Mouse (Mus musculus) megakaryocyte progenitor cell, adult 5-6 weeks (primary cell): ENCODE measurements around the gene Ano1. TPM values are rescaled to one million over a fixed set of nuclear protein-coding genes. Genes with fewer than 3 reads are reported as not detected.

Experiments
- ATAC-seq: replicated peaks from 2 replicates; pipeline ENCODE4 v1.8.0; 2016; ENCODE audit warnings: mild to moderate bottlenecking, moderate TSS enrichment, inconsistent platforms; ENCODE audit not compliant: poor library complexity
- total RNA-seq, 2 experiments: library from RNA; stranded (forward) in 1 of 2; stranded (reverse) in 1 of 2; fragments of 157-497, 149-512 nt in 1 of 2; fragments of 200-1000 nt in 1 of 2; gene quantifications; 2 replicates each; pipeline versions ENCODE4 v1.2.3 to v1.2.4; 2015 to 2017

Ano1 gene
- not detected in 2 replicates for total RNA-seq (2015)
- not detected in 2 replicates for total RNA-seq (2017)

DNA sequence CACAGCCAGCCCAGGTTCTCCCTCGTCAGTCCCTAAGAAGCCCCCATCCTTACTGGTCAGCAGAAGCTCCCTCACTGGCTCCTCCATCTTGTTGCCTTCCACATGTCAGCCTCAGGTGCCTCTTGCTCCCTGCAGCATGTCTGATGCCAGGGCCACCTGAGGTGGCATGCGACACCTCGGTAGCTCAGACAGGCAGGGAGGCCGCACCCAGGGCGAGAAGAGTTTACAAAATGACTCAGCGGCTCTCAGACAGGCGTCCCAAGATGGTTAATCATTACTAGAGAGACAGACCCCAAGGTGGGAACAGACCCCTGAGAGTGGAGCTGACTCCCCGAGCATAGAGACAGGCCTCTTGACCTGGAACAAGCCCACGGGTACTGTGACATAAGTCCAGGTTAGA lies at the start of gene Ano1:
TSS of gene Ano1 (minus strand) at position 142 of the 400 bp plus-strand sequence.
- no peak for ATAC-seq

DNA sequence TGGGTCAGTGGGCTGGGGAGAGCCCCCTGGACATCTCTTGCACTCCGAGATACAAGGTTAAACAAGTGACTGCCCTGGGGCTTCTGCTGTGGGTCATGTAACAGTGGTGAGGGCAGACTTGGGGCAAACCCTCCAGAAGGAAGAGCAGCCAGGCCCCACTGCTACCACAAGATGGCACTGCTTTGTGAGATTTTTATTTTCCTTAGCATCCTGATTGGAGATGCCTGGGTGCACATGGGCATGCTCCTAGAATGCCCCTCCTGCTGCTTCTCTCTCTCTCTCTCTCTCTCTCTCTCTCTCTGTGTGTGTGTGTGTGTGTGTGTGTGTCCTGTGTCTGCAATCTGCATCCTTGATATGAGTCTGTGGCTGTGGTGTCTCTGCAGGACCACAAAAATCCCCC lies 46.7 kb upstream of the Ano1 start:
- ATAC-seq, result peak; percentile 89

DNA sequence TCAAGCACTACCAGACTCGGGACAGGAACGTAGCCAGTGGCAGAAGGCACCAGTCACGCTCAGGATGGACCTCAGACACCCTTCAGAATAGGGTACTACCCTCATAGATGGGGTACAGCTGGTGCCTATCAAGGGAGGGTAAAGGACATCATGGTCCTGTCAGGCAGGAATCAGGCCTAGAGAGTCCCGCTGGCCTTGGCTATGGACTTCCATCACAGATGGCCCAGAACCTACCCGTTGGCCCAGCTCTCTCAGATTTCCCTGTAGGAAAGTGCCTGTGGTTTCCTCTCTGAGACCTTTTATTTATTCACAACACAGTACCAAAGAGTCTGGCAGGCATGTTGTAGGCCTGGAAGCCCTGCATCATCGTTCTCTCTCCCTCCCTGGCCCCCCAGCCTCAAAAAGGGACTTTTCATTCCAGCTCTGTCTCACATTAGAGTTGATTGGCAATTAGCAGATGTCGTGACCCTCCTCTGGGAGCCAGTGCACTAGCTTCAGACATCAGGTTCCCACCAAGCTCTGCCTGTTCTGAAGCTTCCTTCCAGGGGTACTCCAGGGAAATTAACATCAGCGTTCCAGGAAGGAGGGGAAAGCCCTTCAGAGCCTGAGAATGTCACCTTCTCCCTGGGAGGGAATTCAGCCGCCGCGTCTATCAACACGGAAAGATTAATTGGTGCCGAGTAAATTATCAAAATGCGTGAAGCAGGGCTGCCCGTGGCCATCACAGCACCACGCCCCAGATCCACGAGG lies 45.4 kb upstream of the Ano1 start:
- no peak for ATAC-seq

DNA sequence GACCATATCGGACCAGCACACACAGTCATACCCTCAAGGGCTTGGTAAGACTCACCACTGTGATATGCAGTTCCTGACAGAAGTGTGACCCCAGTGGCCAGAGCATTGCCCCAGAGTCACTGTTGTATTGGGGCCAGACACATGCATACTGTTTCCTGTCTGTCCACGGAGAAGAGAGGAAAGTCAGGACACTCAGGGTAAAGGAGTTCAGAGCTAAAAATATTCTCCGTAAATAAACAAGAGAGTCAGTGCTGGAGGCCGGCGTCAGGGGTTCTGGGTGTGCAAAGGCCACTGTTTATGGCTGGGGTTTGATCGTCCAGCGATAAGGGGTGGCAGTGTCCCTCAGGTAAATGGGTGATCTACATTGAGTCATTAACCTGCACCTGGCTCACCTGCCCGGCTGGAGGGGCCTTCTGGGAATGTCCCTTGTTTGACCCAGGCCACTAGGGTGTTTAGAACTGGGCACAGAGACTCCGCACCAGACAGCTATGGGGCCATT lies 44.3 kb upstream of the Ano1 start:
- ATAC-seq, result no peak

DNA sequence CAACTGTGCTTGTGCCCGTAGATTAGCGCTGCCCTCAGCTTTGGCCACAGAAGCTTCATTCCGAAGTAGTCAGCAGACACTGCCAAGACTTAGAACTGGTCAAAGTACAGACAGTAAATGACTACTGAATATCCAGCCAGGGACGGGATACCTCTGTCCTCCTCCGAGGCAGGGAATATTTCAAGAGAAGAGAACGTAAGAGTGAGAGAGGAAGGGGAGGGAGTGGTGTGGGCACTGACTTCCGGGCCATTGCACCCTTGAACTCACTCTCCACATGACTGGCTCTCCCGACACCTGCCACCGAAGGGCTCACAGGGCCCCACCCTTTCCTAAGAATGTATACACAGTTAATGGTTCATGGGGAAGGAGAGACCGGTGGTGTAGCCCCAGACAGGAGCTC lies 41.5 kb upstream of the Ano1 start:
- ATAC-seq, result no peak

DNA sequence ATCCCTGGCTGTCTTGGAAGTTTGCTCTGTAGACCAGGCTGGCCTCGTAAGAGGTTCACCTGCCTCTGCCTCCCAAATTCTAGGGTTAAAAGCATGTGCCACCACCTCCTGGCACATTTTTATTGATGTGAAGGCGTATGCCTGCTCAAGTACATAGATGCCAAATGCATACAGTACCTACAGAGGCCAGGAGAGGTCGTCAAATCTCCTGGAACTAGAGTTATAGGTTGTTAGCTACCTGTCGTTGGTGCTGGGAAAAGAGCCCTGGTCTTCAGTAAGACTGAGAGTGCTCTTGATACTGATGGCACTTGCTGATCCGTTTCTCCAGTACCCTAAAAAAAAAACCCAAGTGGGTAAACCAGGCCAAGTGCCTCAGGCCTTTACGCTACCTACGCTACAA lies 39.7 kb upstream of the Ano1 start:
- no peak for ATAC-seq

DNA sequence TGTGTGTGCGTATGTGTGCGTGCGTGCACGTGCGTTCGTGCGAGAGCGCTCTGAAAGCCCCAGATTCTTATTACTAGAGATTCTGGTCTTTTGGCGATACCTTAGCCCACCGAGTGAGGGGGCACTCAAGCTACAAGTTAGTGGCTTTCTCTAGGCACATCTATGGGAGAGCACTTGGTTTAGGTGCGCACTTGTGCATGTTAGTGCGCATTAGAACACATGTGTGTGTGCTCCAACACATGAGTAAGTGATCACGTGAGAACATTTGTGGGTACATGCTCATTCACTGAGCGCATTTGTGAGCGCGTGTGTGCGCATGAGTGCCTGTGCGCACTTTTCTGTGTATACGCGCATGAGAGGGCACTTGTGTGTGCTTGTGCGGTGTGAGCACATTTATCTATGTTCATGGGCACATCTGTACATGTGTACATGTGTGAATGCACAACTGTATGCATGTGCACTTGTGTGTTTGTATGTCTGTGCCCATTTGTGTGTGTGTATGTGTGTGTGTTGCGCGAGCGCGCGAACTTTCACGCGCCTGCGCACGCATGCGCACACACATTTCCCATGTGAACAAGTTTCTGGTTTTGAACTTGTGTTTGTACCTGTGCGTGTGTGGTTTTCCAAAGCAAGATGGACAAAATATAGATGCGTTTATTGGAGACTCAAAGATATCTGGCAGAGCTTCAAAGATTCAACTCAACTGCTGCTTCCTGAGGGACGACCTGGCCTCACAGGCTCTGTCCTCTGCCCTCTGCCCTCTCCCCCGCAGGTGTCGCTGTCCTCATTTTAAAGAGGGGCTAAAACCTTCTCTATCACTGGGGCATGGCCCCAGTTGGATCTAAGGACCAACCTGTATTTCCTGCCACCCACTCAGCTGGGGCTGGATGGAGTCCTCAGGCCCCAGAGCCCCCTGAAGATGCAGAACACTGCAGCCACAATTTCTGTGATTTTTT lies 38.1 kb upstream of the Ano1 start:
- ATAC-seq, result no peak; the same call in 1 of the 2 replicates

DNA sequence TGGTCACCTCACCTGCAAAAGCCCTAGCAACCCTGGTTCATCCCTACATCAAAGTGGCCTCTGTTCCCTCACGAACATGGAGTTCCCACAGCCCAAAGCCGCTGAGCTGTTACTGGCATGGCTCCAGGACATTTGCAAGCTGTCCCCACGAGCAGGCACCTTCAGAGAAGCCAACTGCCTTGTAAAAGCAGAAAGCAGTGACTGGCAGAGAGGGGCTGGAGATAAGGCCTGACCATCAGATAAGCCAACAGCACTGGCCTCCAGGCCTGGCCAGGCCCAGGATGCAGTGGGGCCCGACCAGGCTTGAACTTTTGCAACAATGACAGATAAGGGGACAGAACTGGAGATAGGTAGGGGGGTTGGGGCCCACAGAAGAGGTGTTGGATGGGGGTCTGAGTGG lies 36.9 kb upstream of the Ano1 start:
- peak; percentile 56 for ATAC-seq

DNA sequence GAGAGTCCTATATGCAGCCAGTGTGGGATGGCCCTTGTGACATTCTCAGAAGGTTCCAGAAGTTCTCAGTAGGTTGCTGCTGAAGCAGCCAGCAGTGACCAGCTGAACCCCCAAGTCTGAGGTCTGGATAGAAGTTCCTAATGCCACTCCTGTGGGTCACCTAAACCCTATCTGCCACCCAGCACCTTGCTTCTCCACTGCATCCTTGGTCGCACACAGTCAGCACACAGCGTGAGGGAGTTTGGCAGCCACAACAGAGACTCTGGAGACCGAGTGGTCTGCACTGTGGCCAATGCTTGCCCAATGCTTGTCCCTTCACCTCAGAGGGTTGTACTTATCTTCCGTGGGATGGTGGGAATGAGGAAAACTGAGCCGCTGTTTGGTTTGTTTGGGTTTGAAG lies 35.7 kb upstream of the Ano1 start:
- no peak for ATAC-seq

DNA sequence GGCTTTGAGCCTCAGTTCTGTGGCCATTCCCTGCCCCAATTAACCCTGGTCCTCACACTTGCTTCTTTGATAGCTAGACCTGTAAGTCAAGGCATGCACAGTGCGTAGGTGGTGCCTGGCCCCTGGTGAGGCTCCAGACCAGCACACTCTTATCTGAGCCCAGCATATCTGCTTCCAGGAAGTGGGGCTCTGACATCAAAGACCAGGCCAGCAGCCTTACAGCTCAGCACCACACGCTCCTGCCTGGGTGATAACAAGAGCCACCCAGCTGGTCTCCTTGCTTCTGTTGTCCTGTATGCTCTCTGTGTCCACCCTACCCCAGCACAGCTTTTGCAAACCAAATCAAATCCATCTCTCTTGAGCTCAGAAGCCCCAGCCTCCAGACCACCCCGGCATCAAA lies 34.8 kb upstream of the Ano1 start:
- peak; percentile 72 for ATAC-seq

DNA sequence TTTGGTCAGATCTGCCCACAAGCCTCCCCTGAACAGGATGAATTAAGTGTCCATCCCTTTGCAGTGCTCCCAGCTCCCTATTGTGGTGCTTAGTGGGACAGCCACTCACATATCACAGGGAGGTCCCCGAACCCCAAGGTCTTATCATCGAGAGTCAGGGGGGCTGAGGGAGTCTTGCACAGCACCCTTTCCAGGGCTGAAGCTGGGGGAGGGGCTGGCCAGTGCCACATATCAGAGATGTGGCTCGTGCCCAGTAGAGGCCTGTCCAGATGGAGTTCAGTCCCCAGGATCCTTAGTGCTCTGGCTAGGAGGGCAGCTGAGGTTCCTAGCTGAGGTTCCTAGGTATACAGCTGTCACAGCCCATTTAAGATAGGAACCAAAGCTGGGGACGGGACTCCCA lies 32.4 kb upstream of the Ano1 start:
- ATAC-seq, result no peak

DNA sequence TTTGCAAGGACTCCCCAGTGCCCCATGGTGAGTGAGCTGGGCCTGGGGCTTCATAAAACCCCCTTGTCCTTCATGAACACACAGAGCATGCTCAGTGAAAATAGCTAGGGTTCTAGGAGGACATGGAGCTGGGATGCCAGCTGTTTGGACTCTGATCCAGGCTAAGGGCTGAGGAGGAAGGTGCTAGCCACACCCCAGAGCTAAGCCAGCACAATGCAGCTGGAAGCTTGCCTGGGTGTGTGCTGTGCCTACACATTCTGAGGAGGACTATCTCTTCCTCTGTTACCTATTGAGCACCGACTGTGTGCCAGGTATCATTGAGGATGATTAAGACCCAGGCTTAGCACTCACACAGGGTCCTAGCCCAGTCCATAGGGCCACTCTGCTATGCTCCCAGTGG lies 30.6 kb upstream of the Ano1 start:
- no peak for ATAC-seq

DNA sequence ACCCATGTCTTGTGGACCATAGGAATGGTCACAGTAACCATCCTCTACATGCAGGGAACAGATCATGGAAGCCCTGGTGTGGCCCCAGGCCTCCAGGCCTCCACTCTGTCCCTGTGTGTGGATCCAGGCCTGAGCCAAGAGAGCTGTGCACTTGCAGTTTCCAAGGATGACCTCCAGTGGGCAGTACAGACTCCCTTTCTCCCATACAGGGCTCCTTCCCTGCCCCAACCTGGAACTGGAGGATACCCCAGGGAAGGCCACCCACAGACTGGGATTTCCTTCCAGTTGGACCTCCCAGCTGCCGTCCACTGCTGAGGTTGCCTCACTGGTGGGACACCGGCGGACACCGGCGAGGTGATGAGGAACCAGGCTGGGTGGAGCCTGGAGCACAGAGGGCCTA lies 29.6 kb upstream of the Ano1 start:
- peak; percentile 56 for ATAC-seq

DNA sequence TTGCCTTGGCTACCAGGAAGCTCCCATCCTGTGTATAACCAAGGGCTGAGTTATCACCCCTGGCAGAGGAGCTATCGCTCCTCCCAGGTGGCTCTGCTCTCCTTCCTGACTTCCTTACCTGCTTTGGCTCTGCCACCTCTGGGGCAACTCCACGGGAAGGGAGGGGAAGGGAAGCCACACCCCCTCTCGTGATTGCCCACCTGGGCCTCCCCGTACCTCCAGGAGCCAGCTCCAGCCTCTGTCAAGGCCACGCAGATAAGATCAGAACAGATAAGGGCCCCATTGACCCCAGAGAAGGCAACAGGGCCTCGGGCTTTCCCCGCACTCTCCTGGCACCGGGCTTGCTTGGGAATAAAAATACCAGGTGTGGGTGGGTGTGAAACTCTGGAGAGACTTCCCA lies 28.4 kb upstream of the Ano1 start:
- ATAC-seq, result no peak

DNA sequence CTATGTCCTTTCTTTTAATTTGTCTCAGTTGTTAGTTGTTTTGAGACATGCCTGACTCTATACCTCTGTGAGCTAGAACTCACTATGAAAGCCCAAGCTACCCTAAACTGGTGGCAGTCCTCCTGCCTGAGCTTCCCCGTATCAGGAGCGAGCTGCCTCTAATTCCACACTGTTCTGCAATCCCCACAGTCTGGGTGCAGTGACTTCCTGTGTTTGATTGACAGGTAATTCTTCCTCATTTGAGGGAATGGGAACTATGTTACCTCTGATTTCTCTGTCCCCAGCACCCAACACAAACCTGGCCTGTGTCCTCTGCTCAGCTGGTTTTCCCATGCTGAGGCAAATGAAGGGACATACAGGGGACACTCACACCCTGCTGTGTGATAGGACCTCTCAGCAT lies 27.9 kb upstream of the Ano1 start:
- ATAC-seq, result peak; percentile 38

DNA sequence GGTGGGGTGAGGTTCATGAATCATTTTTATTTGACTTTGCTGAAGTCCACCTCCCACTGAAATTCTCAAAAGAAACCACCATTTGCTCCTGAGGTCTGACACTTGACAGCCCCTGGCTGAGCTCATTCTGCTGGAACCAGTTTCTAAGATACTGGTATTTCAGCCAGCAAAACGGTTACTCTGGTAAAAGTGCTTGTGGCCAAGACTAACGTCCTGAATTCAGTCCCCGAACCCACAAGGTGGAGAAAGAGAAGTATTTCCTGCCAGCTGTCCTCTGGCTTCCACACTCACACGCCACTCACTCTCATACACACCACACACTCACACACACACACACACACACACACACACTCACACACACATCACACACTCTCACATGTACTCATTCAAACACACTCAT lies 26.0 kb upstream of the Ano1 start:
- no peak for ATAC-seq

DNA sequence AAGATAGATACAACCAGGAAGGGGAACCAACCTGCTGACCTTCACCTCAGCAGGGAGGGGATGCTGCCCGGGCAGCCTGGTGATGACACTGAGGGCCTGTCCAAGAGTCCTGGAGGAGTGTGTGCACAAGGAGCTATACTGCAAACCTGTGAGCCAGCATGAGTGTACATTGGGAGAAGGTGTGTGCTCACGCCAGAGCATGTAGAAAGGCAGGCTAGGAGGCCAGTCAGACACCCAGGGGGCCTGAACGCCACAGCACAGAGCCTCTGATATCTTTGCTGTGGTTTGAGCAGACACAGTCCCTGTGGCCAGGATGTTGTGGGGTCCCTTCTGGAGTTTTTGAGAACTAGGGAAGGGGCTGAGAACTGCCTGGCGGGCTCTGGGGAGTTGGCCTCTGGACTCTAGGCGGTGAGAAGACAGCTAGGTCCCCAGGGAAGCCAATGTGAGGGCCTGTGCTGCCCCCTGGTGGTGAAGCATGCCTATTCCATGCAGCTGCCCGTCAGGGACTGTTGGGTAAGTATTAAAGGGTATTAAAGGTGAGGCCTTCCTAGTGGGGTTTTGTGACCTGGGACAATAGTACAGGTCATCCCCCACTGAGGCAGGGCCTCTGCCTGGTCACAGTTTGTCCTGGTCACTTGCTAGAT lies 24.2 kb upstream of the Ano1 start:
- peak; percentile 83 for ATAC-seq

DNA sequence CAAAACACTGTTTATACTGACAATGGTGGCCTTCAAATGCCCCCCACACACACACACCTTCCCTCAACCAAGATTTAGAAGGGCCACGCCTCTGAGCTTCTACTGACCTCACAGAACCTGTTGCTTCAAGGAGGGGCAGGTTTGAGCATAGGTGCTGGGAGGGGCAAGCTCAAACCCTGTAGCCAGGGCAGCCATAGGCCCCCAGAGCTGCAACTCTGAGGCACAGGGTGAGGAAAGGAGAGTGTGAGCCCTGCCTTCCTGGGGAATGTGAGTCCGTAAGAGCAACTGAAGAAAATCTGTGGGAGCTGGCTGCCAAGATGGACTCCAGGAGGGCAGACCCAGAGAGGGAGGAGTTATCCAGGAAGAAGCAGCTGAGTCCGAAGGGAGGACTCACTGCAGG lies 23.4 kb upstream of the Ano1 start:
- ATAC-seq, result no peak

DNA sequence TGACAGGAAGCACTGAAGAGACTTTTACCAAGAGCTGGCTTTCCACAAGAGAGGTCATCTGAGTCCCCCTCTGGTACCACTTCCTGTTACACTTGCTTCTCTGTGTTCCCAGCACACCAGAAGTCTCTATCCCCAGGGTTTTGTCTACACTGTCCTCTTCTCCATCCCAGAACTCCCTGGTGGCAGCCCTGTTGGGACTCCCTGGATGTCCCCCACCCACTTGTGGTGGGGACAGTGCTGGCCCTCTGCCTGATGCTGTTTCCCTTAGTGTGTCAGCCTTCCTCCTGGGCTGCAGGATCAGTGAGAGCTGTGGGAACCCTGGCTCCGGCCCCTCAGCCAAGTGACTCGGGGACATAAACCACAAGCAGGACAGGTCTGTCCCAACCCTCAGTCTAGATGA lies 22.5 kb upstream of the Ano1 start:
- ATAC-seq, result no peak

DNA sequence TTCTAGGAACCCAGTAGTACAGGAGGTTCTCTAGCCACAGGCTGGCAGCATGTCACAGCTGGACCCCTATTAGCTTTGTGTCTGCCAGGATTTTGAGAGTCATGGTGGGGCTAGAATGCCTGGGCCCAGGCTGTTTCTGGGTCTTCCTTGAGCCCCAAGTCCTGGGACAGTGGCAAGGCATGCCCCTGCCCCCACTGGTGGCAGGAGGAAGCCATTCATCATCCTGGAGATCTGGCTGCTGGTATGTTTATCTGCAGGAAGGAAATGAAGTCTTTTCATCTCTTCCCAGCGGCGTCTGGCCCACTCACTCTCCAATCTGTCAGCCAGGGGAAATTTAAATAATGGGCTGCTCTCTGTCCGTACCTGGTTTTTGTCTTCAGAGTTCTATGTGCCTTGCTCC lies 18.3 kb upstream of the Ano1 start:
- ATAC-seq, result no peak

DNA sequence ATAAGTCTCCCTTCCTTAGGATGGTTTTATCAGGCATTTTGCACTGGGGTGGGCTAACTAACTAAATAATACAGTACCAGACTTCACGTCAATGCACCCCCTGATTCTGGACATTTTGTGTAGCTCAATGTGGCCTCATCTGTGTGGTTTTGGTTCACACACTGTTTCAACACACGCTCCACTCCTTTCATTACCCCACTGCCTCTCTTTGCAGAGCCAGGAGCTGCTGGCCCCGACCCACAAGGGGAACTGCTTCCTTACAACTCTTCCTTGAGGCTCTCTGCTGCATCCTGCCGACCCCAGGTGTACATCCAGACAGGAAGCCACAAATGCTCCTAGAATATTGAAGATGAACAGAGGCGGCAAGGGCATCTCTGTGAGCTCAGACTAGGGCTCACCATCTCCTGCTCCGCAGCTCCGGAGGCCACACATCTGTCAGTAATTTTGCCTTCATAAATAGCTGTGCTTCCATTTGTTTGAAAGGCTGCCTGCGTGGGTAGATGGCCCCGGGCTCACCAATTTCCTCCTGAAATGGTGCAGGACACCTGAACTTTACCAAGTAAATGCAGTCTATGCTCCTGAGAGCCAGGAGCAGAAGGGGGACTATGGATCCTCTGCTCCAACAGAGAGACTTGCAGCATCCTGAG lies 17.8 kb upstream of the Ano1 start:
- peak; percentile 78 for ATAC-seq
